Mouse (Mus musculus) spleen, adult 2 months (tissue): Measurements from ENCODE around the gene Opn4.

ENCODE experiments used
- CTCF ChIP-seq: fragments of 200-500 bp; IDR thresholded peaks from 2 replicates; pipeline ENCODE4 v1.5.1; 2011; ENCODE audit warnings: mild to moderate bottlenecking, inconsistent platforms; ENCODE audit not compliant: insufficient read depth, insufficient read length, insufficient replicate concordance; ENCODE audit errors: extremely low read depth
- POLR2A ChIP-seq: fragments of 200-500 bp; IDR thresholded peaks from 2 replicates; pipeline ENCODE4 v1.6.1; 2011; ENCODE audit warnings: low read depth, low read length, inconsistent platforms

DNA sequence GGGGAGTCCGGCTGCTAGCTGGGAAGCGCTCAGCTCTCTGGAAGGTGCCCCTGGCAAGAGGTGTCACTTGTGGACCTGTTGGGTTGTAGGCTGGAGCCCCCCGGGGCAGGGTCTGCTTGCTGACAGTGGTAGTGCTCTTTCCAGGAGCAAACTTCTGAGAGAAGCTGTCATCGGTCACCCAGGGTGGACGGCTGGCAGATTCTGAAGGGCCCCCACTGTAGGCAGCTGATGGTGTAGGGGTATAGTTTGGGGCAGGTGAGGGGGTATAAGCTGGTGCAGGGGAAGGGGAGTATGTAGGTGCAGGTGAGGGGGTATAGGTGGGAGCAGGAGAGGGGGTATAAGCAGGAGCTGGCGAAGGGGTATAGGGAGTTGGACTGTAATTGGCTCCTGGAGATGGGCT is 55.9 kb downstream of the Opn4 start:
- TF ChIP-seq CTCF = no peak
- no peak for TF ChIP-seq POLR2A
